Mouse (Mus musculus) heart, embryonic 16.5 days (tissue): ENCODE measurements around the gene Mettl27. TPM values are rescaled to one million over a fixed set of nuclear protein-coding genes. Genes with fewer than 3 reads are reported as not detected.
"Not testable (repeated sequence)": the region's sequence is repeated elsewhere in the genome, so short reads cannot be mapped to it uniquely, and the experiment has no call there.

Experiments
- ATAC-seq: fragments of 200-750 bp; cut with Nextera tagmentation; replicated peaks from 2 replicates; pipeline ENCODE4 v1.8.0; 2017; ENCODE audit warnings: moderate number of reproducible peaks; ENCODE audit not compliant: insufficient read depth, low FRiP score; ENCODE audit errors: extremely low read depth
- H3K27ac ChIP-seq: fragments of 300-500 bp; sonication (generic); 2 replicates; pipeline ENCODE4 v1.5.1; 2014; ENCODE audit warnings: mild to moderate bottlenecking, low read length, control low read depth, moderate library complexity
- H3K27me3 ChIP-seq: fragments of 300-500 bp; sonication (generic); 2 replicates; pipeline ENCODE4 v1.6.1; 2014; ENCODE audit warnings: low read length, mixed read lengths; ENCODE audit not compliant: control insufficient read depth, insufficient read depth
- H3K36me3 ChIP-seq: fragments of 300-500 bp; sonication (generic); 2 replicates; pipeline ENCODE4 v1.6.1; 2014; ENCODE audit not compliant: control insufficient read depth, insufficient read depth
- H3K4me1 ChIP-seq: fragments of 300-500 bp; sonication (generic); 2 replicates; pipeline ENCODE4 v1.6.1; 2014; ENCODE audit warnings: low read length, mixed read lengths; ENCODE audit not compliant: control insufficient read depth, insufficient read depth
- H3K4me2 ChIP-seq: fragments of 300-500 bp; sonication (generic); 2 replicates; pipeline ENCODE4 v1.6.1; 2014; ENCODE audit warnings: low read depth, mild to moderate bottlenecking, control low read depth, low read length
- H3K4me3 ChIP-seq: fragments of 300-500 bp; sonication (generic); 2 replicates; pipeline ENCODE4 v1.5.1; 2014; ENCODE audit warnings: mild to moderate bottlenecking, control low read depth, low read length
- H3K9ac ChIP-seq: fragments of 300-500 bp; sonication (generic); 2 replicates; pipeline ENCODE4 v1.6.1; 2014; ENCODE audit warnings: low read length, control low read depth
- H3K9me3 ChIP-seq: fragments of 300-500 bp; sonication (generic); replicated peaks from 2 replicates; pipeline ENCODE4 v1.6.1; 2016; ENCODE audit warnings: low read length; ENCODE audit not compliant: control insufficient read depth
- WGBS: fragments of 180-500 bp; shearing (Covaris S2); extraction: QIAGEN DNeasy Blood & Tissue Kit; methylation state at CpG from one replicate; pipeline ENCODE4 v1.1.7; 2014; 5-methylcytosine and 5-hydroxymethylcytosine counted together
- polyA plus RNA-seq: library from polyadenylated mRNA; unstranded; fragments of >200 nt; fragmentation: Nextera tagmentation; extraction: Ambion mirVana; gene quantifications from 2 replicates; pipeline ENCODE4 v1.2.1, GENCODE M21; 2015

Gene Mettl27
- polyA plus RNA-seq, 1 experiment from 2014 or later = 9.1 TPM

DNA sequence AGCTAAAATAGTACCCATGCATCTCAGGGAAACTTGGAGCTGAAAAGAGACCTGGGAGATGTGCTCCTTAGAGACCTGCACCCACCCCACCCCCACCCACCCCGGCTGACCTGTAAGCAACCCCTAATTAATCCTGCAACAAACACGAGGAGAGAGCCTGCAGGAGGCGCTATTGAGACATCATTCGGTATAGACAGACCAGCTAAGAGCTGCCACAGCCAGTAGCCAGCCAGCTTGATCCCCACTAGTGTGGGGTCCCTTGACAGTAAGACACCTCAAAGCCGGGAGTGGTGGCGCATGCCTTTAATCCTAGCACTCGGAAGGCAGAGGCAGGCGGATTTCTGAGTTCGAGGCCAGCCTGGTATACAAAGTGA, 722 bp downstream of the Mettl27 start:
- Histone ChIP-seq H3K36me3 (no peaks in the 10 kb centered on the region), H3K27ac (no peak overlapping the region), H3K4me1 (peaks cover 5% of the 10 kb centered on the region; the same call in 1 of the 2 replicates), H3K9me3 (no peaks in the 10 kb centered on the region), H3K4me3 (peak overlapping the region; percentile 84), H3K9ac (peak overlapping the region; percentile 87), H3K27me3 (no peaks in the 10 kb centered on the region), H3K4me2 (peak overlapping the region; percentile 99)
- peak; percentile 64 for ATAC-seq
- 44% methylated on average over 9 of the region's 9 CpGs for WGBS

DNA sequence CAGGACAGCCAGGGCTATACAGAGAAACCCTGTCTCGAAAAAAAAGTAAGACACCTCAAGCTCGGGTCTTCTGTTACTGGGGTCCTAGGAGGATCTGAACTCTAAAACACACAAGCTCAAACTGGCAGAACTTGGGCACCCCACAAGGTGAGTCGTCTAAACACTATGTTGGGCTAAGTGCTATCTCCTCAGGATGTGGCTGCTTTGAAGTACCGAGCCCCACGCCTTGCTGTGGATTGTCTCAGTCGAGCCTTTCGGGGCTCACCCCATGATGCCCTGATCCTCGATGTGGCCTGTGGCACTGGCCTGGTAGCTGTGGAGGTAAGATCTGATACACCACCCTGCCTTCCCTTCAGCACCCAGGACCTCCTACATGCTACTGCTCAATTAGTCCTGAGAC, 1.1 kb downstream of the Mettl27 start:
- no peak for ATAC-seq
- Histone ChIP-seq H3K4me1 (peaks cover 5% of the 10 kb centered on the region; the same call in 1 of the 2 replicates), H3K4me3 (no peak overlapping the region), H3K9me3 (no peaks in the 10 kb centered on the region), H3K36me3 (no peaks in the 10 kb centered on the region), H3K27ac (no peak overlapping the region), H3K4me2 (no peak overlapping the region), H3K9ac (no peak overlapping the region), H3K27me3 (no peaks in the 10 kb centered on the region)
- 85% methylated on average over 8 of the region's 8 CpGs for WGBS

DNA sequence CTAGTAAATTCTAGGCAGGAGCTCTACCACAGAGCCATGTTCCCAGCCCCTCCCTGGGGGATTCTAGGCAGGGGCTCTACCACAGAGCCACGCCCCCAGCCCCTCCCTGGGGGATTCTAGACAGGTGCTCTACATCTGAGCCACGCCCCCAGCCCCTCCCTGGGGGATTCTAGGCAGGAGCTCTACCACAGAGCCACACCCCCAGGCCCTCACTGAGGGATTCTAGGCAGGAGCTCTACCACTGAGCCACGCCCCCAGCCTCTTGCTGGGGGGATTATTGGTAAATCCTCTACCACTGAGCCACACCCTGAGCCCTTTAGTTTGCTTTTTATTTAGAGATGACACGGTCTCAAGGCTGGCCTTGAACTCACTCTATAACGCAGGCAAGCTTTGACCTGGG, 1.5 kb downstream of the Mettl27 start:
- H3K27me3 ChIP-seq, H3K4me1 ChIP-seq, ATAC-seq, H3K27ac ChIP-seq, H3K9ac ChIP-seq, H3K36me3 ChIP-seq, H3K4me3 ChIP-seq, H3K4me2 ChIP-seq, H3K9me3 ChIP-seq: not testable (repeated sequence)
- 89% methylated on average over 5 of the region's 5 CpGs for WGBS

DNA sequence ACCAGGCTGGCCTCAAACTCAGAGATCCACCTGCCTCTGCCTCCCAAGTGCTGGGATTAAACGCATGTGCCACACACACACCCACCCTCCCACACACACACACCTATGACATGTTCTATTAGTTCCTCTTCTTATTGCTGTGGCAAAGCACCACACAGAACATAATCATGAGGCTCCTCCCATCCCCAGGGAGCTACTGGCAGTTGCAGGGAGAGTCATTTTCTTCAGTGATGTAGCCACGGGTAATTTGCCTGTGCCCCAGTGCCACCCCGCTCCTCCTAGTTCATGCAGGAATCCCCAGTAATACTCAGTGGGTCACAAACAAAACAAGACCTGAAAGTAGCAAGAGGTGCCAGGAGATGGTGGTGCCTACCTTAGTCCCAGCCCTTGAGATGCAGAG, 2.5 kb downstream of the Mettl27 start:
- Histone ChIP-seq H3K9me3 (no peaks in the 10 kb centered on the region), H3K9ac (no peak overlapping the region), H3K27me3 (no peaks in the 10 kb centered on the region), H3K4me2 (no peak overlapping the region), H3K4me3 (no peak overlapping the region), H3K27ac (no peak overlapping the region), H3K4me1 (peaks cover 5% of the 10 kb centered on the region; the same call in 1 of the 2 replicates), H3K36me3 (no peaks in the 10 kb centered on the region)
- ATAC-seq = no peak
- 81% methylated on average over 3 of the region's 3 CpGs for WGBS

DNA sequence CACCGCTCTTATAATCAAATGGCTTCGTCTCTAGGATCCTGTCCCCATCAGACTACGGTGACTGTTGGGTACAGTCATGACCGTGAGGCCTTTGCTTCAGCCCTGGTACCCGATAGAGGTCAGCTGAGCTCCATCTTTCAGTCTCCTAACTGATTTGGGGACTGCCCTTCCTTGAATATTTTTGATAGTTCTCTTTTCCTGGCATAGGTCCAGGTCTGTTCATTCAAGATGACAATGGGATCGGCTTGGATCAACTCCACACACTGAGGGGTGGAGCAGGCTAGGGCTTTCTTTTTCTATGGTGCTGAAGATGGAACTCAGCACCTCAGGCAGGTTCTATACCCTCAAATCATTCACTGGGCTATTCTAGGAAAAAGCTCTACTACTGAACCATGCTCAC, 3.9 kb downstream of the Mettl27 start:
- Histone ChIP-seq H3K27me3 (no peaks in the 10 kb centered on the region), H3K4me1 (peaks cover 5% of the 10 kb centered on the region; the same call in 1 of the 2 replicates), H3K4me3 (no peak overlapping the region), H3K36me3 (no peaks in the 10 kb centered on the region), H3K9ac (no peak overlapping the region), H3K9me3 (no peaks in the 10 kb centered on the region), H3K4me2 (no peak overlapping the region), H3K27ac (no peak overlapping the region)
- ATAC-seq = no peak
- WGBS = 77% methylated on average over 6 of the region's 6 CpGs

DNA sequence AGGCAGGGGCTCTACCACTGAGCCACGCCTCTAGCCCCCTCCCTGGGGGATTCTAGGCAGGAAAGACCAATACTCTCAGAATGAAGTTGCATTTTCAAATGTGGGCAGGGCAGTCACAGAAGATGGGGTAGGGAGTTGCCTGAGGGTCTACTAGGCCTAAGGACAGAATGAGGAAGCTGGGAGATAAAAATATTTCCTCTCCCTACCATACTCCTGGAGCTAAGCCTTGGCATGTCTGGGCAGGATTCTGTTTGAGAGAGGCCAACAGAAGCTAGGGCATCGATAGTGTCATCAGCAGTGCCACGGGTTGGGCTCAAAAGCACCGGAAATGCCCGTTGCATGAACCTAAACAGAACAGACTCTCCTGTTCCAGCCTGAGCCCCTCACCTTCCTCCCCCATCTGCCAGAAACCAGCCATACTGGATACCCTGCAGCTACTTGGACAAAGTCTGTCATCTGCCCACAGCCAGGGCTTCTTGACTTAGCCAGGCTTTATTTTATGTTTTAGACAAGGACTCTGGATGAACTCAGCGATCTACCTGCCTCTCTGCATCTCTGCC, 4.5 kb downstream of the Mettl27 start:
- WGBS = 75% methylated on average over 6 of the region's 6 CpGs
- Histone ChIP-seq H3K27me3 (no peaks in the 10 kb centered on the region), H3K9me3 (no peaks in the 10 kb centered on the region), H3K9ac (no peak overlapping the region), H3K4me2 (no peak overlapping the region), H3K36me3 (no peaks in the 10 kb centered on the region), H3K27ac (no peak overlapping the region), H3K4me3 (no peak overlapping the region), H3K4me1 (peaks cover 5% of the 10 kb centered on the region; the same call in 1 of the 2 replicates)
- no peak for ATAC-seq

DNA sequence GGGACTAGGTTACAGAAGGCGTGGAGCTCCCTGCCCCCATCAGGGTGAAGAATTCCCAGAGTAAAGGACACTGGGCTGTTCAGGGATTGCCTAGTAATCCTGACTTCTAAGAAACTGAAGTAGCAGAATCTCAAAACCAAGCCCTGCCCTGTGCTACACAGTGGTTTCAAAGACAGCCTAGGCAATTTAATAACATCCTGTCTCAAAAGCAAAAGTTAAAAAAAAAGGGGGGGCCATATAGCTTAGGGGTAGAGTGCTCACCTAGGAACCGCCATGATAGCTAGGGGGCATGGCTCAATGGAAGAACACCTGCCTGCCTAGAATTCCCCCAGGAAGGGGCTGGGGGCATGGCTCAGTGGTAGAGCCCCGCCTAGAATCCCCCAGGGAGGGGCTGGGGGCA, 6.9 kb downstream of the Mettl27 start:
- no peak overlapping the region for H3K9ac ChIP-seq
- no peak overlapping the region for H3K4me2 ChIP-seq
- H3K9me3 ChIP-seq = no peaks in the 10 kb centered on the region
- no peaks in the 10 kb centered on the region for H3K27me3 ChIP-seq
- no peak for ATAC-seq
- H3K4me1 ChIP-seq = peaks cover 3% of the 10 kb centered on the region
- H3K36me3 ChIP-seq = no peaks in the 10 kb centered on the region
- no peak overlapping the region for H3K27ac ChIP-seq
- 67% methylated on average over 3 of the region's 3 CpGs for WGBS
- no peak overlapping the region for H3K4me3 ChIP-seq

DNA sequence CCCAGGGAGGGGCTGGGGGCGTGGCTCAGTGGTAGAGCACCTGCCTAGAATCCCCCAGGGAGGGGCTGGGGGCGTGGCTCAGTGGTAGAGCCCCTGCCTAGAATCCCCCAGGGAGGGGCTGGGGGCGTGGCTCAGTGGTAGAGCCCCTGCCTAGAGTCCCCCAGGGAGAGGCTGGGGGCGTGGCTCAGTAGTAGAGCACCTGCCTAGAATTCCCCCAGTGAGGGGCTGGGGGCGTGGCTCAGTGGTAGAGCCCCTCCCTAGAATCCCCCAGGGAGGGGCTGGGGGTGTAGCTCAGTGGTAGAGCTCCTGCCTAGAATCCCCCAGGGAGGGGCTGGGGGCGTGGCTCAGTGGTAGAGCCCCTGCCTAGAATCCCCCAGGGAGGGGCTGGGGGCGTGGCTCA, 7.4 kb downstream of the Mettl27 start:
- not testable (repeated sequence) for H3K4me3 ChIP-seq, H3K4me1 ChIP-seq, H3K36me3 ChIP-seq, H3K27ac ChIP-seq, H3K4me2 ChIP-seq, ATAC-seq, H3K9me3 ChIP-seq, H3K27me3 ChIP-seq, H3K9ac ChIP-seq
- WGBS = 80% methylated on average over 3 of the region's 7 CpGs

DNA sequence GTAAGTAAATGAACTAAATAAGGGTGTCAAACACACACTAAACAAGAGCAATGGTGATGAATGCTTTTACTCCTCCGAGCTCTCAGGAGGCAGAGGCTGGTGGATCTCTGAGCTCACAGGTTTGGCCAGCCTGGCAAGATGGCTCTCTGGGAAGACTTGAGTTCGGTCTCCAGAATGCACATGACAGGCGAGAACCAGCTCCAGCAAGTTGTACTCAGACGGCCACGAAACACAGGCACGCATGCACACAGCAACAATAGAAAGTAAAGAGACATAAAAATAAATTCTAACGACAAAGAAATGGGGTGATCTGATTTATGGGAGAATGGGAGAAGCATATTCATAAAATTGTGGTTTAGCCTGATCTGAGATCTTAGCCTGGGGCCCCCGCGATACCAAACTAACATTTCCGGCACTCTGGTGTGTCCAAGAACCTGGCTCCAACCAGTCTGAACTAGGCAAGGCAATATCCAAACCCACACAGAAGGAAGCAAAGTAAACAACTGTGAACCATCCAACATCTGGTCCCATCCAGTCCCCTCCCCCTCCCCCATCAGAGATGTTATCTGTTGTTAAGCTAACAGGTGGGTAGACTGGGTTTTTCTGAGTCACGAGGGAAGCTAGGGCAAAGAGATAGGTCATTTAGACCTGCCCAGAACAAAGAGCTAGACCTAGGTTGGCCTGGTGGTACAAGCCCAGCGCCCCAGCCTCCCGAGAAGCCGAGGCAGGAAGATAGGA, 9.5 kb downstream of the Mettl27 start:
- Histone ChIP-seq H3K27me3 (peaks cover 9% of the 10 kb centered on the region), H3K4me3 (no peak overlapping the region), H3K4me2 (no peak overlapping the region), H3K9ac (no peak overlapping the region), H3K27ac (peak overlapping the region; percentile 31; the same call in 1 of the 2 replicates), H3K4me1 (peaks cover 7% of the 10 kb centered on the region), H3K9me3 (no peaks in the 10 kb centered on the region), H3K36me3 (no peaks in the 10 kb centered on the region)
- no peak for ATAC-seq
- WGBS = 75% methylated on average over 14 of the region's 14 CpGs
